Mouse (Mus musculus): Measurements from ENCODE around the gene Echdc3. TPM values are rescaled to one million over a fixed set of nuclear protein-coding genes. Genes with fewer than 3 reads are reported as not detected.

The Echdc3 gene
- polyA plus RNA-seq, 1 experiment from 2014 or later = 6.0 TPM

GRCm38 (mm10) chr2:6159735-6160134 lies 53.1 kb downstream of the Echdc3 start:
- Histone ChIP-seq H3K4me2 (no peak overlapping the region), H3K9ac (no peak overlapping the region), H3K4me3 (no peak overlapping the region), H3K9me3 (no peaks in the 10 kb centered on the region), H3K36me3 (no peaks in the 10 kb centered on the region), H3K4me1 (peaks cover 12% of the 10 kb centered on the region), H3K27ac (no peak overlapping the region), H3K27me3 (no peaks in the 10 kb centered on the region)
- no peak for ATAC-seq (ENCODE audit: insufficient number of reproducible peaks, low FRiP score, low TSS enrichment, low read depth)
- WGBS = 43% methylated on average over 2 of the region's 2 CpGs

DNA sequence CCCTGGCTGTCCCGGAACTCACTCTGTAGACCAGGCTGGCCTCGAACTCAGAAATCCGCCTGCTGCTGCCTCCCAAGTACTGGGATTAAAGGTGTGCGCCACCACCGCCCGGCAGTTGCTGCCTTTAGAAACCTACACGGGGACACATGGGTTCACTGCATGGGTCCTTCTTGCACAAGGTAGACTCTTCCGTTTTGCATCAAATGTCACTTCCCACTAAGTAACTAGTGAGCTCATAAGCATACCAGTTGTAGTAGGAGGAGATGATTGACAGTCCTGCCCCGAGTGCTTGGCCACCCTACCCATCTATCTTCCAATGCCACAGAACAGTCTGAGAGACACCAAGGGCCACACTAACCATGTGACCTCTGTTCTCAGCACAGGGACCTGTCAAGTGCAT lies 53.6 kb downstream of the Echdc3 start:
- no peaks in the 10 kb centered on the region for H3K36me3 ChIP-seq
- no peak for ATAC-seq (ENCODE audit: insufficient number of reproducible peaks, low FRiP score, low TSS enrichment, low read depth)
- no peak overlapping the region for H3K4me2 ChIP-seq
- 88% methylated on average over 9 of the region's 9 CpGs for WGBS
- H3K4me3 ChIP-seq = no peak overlapping the region
- H3K27ac ChIP-seq = no peak overlapping the region
- peaks cover 11% of the 10 kb centered on the region for H3K4me1 ChIP-seq
- H3K9ac ChIP-seq = no peak overlapping the region
- H3K9me3 ChIP-seq = no peaks in the 10 kb centered on the region
- no peaks in the 10 kb centered on the region for H3K27me3 ChIP-seq

DNA sequence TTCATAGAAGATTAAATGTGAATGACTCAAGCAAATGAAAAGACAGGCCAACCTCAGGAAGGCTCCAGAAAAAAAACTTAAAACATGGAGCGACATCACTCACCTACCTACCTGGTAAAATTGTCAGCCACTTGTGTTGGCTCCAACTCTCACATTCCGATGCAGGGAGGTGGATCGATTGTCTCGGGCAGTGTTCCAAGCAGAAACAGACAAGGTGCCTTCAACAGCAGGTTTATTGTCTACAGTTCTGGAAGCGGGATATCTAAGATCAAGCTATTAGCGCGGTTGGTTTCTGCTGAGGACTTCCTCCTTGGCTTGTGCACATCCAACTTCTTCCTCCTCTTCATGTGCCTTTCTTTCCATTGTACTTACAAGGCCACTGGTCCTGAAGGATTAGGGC lies 55.2 kb downstream of the Echdc3 start:
- WGBS = 73% methylated on average over 7 of the region's 7 CpGs
- Histone ChIP-seq H3K9me3 (no peaks in the 10 kb centered on the region), H3K27ac (no peak overlapping the region), H3K9ac (no peak overlapping the region), H3K27me3 (no peaks in the 10 kb centered on the region), H3K4me2 (no peak overlapping the region), H3K36me3 (no peaks in the 10 kb centered on the region), H3K4me1 (peaks cover 6% of the 10 kb centered on the region), H3K4me3 (no peak overlapping the region)
- ATAC-seq (ENCODE audit: insufficient number of reproducible peaks, low FRiP score, low TSS enrichment, low read depth) = no peak

DNA sequence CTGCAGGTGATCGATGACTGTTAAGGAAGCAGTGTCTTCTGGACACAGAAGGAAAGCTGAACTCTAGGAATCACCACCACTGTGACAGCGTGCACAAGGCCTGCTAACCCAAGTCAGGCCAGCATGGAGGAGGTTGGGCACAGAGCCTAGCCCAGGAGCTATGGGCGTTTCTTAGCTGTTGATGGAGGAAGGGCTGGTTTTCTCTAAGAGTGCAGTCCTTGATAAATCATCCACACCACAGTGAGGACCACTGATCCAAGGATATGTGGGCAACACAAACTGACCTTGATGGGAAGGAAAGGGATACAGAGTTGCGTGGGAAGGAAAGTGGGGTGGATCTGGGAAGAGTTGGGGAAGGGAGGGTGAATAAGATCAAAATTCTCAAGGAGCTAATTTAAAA lies 55.6 kb downstream of the Echdc3 start:
- Histone ChIP-seq H3K27ac (no peak overlapping the region), H3K36me3 (no peaks in the 10 kb centered on the region), H3K9me3 (no peaks in the 10 kb centered on the region), H3K4me2 (no peak overlapping the region), H3K27me3 (no peaks in the 10 kb centered on the region), H3K9ac (no peak overlapping the region), H3K4me1 (0 out of 2 replicates have a peak, but pooled peaks cover 3% of the 10 kb centered on the region), H3K4me3 (no peak overlapping the region)
- no peak for ATAC-seq (ENCODE audit: insufficient number of reproducible peaks, low FRiP score, low TSS enrichment, low read depth)
- WGBS = 88% methylated on average over 4 of the region's 4 CpGs

- H3K9ac ChIP-seq = no peak overlapping the region
- H3K36me3 ChIP-seq = no peaks in the 10 kb centered on the region
- 83% methylated on average over 5 of the region's 5 CpGs for WGBS
- no peak for ATAC-seq (ENCODE audit: insufficient number of reproducible peaks, low FRiP score, low TSS enrichment, low read depth)
- no peaks in the 10 kb centered on the region for H3K4me1 ChIP-seq
- H3K27ac ChIP-seq = no peak overlapping the region
- no peak overlapping the region for H3K4me2 ChIP-seq
- no peaks in the 10 kb centered on the region for H3K27me3 ChIP-seq
- no peaks in the 10 kb centered on the region for H3K9me3 ChIP-seq
- no peak overlapping the region for H3K4me3 ChIP-seq
Observed at GRCm38 (mm10) chr2:6149801-6150200, 63.0 kb downstream of the Echdc3 start.

GRCm38 (mm10) chr2:6146901-6147300 lies 65.9 kb downstream of the Echdc3 start:
- Histone ChIP-seq H3K4me1 (no peaks in the 10 kb centered on the region), H3K36me3 (no peaks in the 10 kb centered on the region), H3K4me3 (no peak overlapping the region), H3K27me3 (no peaks in the 10 kb centered on the region), H3K9me3 (no peaks in the 10 kb centered on the region), H3K27ac (no peak overlapping the region), H3K9ac (no peak overlapping the region), H3K4me2 (no peak overlapping the region)
- no peak for ATAC-seq (ENCODE audit: insufficient number of reproducible peaks, low FRiP score, low TSS enrichment, low read depth)
- WGBS = 88% methylated on average over 7 of the region's 7 CpGs

GRCm38 (mm10) chr2:6146257-6146656 lies 66.6 kb downstream of the Echdc3 start:
- WGBS = 93% methylated on average over 4 of the region's 4 CpGs
- Histone ChIP-seq H3K4me1 (no peaks in the 10 kb centered on the region), H3K4me3 (no peak overlapping the region), H3K9me3 (no peaks in the 10 kb centered on the region), H3K9ac (no peak overlapping the region), H3K4me2 (no peak overlapping the region), H3K27ac (no peak overlapping the region), H3K36me3 (no peaks in the 10 kb centered on the region), H3K27me3 (no peaks in the 10 kb centered on the region)
- no peak for ATAC-seq (ENCODE audit: insufficient number of reproducible peaks, low FRiP score, low TSS enrichment, low read depth)

DNA sequence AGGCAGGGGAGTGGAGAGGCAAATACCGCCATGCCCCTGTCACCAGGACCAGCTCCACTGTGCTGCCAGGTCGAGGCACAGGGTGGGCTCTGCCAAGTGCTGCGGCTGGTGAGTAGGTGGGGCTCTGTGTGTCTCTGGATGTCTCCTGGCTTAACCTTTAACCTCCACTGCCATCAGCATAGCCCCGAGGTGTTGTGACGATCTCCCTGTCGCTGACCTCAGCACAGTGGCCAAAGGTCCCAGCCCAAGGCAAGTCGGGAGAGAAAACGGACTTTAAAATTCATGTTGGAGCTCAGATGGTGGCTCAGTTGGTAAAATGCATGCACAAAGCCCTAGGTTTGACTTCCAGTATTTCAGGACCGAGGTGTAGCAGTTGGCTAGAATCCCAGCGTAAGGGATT lies 67.2 kb downstream of the Echdc3 start:
- Histone ChIP-seq H3K27ac (no peak overlapping the region), H3K4me3 (no peak overlapping the region), H3K4me1 (no peaks in the 10 kb centered on the region), H3K9ac (no peak overlapping the region), H3K36me3 (no peaks in the 10 kb centered on the region), H3K27me3 (no peaks in the 10 kb centered on the region), H3K4me2 (no peak overlapping the region), H3K9me3 (no peaks in the 10 kb centered on the region)
- 70% methylated on average over 10 of the region's 10 CpGs for WGBS
- no peak for ATAC-seq (ENCODE audit: insufficient number of reproducible peaks, low FRiP score, low TSS enrichment, low read depth)

DNA sequence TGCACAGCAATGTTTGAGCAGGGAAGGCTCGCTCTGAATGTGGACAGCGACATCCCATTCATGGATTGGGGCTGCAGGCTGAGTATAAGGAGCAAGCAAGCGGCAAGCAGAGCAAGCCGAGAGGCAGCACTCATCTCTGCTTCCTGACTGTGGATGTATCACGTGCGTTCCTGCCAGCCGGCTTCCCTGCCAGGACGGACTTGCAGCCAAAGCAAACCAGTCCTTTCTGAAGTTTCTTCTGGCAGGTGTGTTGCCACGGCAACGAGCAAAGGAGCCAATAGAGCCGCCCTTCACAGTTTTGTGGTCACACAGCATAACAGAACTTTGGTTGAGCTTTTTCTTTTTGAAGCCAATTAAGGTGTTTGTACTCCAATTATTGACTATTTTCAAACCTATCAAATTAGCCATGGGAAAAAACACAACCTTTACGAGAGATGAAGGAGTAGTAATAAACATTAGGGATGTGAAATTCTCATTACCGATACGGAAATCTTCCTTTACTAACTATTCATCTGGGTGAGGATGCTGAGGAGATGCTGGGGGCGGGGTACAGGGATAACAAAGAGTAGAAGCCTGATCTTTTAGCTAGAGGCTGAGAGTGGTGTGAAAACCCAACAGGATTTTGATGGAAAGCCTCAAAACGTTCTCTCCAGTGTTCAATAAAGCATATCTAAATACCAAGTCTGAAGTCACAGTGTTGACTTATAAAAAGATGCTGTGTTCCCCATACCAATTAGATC lies 69.7 kb downstream of the Echdc3 start:
- Histone ChIP-seq H3K9ac (no peak overlapping the region), H3K9me3 (no peaks in the 10 kb centered on the region), H3K27me3 (no peaks in the 10 kb centered on the region), H3K4me1 (no peaks in the 10 kb centered on the region), H3K4me2 (no peak overlapping the region), H3K27ac (no peak overlapping the region), H3K4me3 (no peak overlapping the region), H3K36me3 (no peaks in the 10 kb centered on the region)
- ATAC-seq (ENCODE audit: insufficient number of reproducible peaks, low FRiP score, low TSS enrichment, low read depth) = no peak
- WGBS = 57% methylated on average over 16 of the region's 16 CpGs

DNA sequence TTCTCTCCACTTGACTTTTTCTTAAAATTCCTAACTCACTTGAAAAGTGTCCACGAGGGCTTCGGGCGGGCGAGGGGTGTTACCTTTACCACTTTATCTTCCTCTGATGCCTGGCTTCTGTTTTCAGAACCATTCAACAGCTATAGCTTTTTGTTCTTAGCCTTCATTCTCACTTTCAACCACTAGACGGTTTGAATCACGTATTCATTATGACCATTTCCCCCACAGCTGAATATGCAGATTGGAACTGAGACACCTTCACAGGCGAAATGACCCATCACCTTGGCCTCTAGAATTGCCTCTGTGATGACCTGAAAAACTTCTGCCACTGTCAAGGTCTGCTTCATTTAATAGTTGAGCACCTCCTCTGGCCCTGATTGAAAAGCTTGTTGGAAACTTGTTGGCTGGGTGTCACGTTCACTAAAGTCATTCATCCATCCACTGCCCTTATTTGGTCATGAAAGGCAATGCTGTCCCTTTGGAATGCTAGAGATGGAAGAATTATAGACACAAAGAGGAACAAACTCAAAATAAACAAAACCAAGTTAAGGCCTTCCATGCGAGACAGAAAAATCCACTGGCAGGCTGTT lies 72.2 kb downstream of the Echdc3 start:
- H3K4me3 ChIP-seq = no peak overlapping the region
- no peak overlapping the region for H3K9ac ChIP-seq
- H3K27me3 ChIP-seq = no peaks in the 10 kb centered on the region
- 86% methylated on average over 9 of the region's 9 CpGs for WGBS
- ATAC-seq (ENCODE audit: insufficient number of reproducible peaks, low FRiP score, low TSS enrichment, low read depth) = no peak
- no peaks in the 10 kb centered on the region for H3K36me3 ChIP-seq
- no peaks in the 10 kb centered on the region for H3K4me1 ChIP-seq
- no peaks in the 10 kb centered on the region for H3K9me3 ChIP-seq
- no peak overlapping the region for H3K27ac ChIP-seq
- no peak overlapping the region for H3K4me2 ChIP-seq
